Mouse (Mus musculus): Measurements from ENCODE around the gene Cyp17a1. TPM values are rescaled to one million over a fixed set of nuclear protein-coding genes. Genes with fewer than 3 reads are reported as not detected.

The Cyp17a1 gene
- polyA plus RNA-seq, 1 experiment: 174 TPM

DNA sequence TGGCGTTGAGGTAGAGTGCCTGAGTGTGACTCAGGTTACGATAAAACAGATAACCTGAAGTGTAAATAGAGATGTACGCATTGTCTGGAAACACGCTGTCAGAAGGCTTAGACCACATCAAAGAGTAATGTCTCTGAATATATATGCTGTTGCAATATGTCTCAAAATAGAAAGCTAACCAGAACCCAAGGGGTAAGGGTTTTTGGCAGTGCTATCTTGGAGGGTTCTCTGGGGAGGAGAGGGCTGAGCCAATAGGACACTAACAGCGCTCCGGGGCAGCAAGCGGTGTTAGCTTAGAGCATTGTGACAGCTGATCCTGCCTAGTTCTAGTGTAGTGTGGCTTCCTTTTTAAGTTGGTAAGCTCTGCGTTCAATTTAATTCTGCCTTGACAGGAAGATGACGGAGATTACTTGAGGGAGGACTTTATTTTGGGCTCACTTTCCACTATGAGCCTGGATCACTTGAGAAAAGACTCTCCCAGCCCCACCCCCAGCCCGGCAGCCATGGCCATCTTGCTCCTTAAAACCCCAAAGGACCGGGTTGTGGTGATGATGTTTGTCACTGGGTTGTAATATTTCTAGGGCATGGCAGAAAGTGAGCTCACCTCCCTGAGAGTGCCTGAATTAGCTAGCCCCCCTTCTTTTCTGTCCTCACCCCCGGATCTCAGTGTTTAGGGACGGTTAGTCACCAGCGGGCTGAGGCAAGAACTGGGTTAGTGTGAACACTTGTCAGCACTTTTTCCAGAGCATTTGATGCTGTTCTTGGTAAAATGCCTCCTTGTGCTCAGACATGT, 52.8 kb downstream of the Cyp17a1 start:
- Histone ChIP-seq H3K36me3 (ENCODE audit: control insufficient read depth, insufficient read depth, low read length) (no peaks in the 10 kb centered on the region), H3K4me3 (ENCODE audit: control insufficient read depth, low read depth, low read length) (no peak overlapping the region), H3K27me3 (ENCODE audit: control insufficient read depth, insufficient read depth, low read length) (no peaks in the 10 kb centered on the region), H3K27ac (ENCODE audit: control insufficient read depth, insufficient read depth, low read depth, low read length) (no peak overlapping the region), H3K4me1 (ENCODE audit: control insufficient read depth, insufficient read depth, low read length) (peaks cover 7% of the 10 kb centered on the region)
- TF ChIP-seq CTCF (IDR thresholded peaks at IDR 0.05; ENCODE audit: control insufficient read depth, insufficient read depth, insufficient replicate concordance, low read depth, low read length) (no peak), POLR2A (IDR thresholded peaks at IDR 0.05; ENCODE audit: control insufficient read depth, low read depth, low read length) (no peak)

- H3K27me3 ChIP-seq (ENCODE audit: control insufficient read depth, insufficient read depth, low read length): no peaks in the 10 kb centered on the region
- H3K4me1 ChIP-seq (ENCODE audit: control insufficient read depth, insufficient read depth, low read length): peaks cover 7% of the 10 kb centered on the region
- H3K36me3 ChIP-seq (ENCODE audit: control insufficient read depth, insufficient read depth, low read length): no peaks in the 10 kb centered on the region
- no peak overlapping the region for H3K4me3 ChIP-seq (ENCODE audit: control insufficient read depth, low read depth, low read length)
- TF ChIP-seq POLR2A (IDR thresholded peaks at IDR 0.05; ENCODE audit: control insufficient read depth, low read depth, low read length): no peak
- TF ChIP-seq CTCF (IDR thresholded peaks at IDR 0.05; ENCODE audit: control insufficient read depth, insufficient read depth, insufficient replicate concordance, low read depth, low read length): no peak
- no peak overlapping the region for H3K27ac ChIP-seq (ENCODE audit: control insufficient read depth, insufficient read depth, low read depth, low read length)
Observed at GRCm38 (mm10) chr19:46619518-46619917, 53.5 kb downstream of the Cyp17a1 start.

- Histone ChIP-seq H3K4me1 (ENCODE audit: control insufficient read depth, insufficient read depth, low read length) (peaks cover 7% of the 10 kb centered on the region), H3K27ac (ENCODE audit: control insufficient read depth, insufficient read depth, low read depth, low read length) (no peak overlapping the region), H3K27me3 (ENCODE audit: control insufficient read depth, insufficient read depth, low read length) (no peaks in the 10 kb centered on the region), H3K36me3 (ENCODE audit: control insufficient read depth, insufficient read depth, low read length) (no peaks in the 10 kb centered on the region), H3K4me3 (ENCODE audit: control insufficient read depth, low read depth, low read length) (no peak overlapping the region)
- TF ChIP-seq POLR2A (IDR thresholded peaks at IDR 0.05; ENCODE audit: control insufficient read depth, low read depth, low read length) (no peak), CTCF (IDR thresholded peaks at IDR 0.05; ENCODE audit: control insufficient read depth, insufficient read depth, insufficient replicate concordance, low read depth, low read length) (no peak)
Observed at GRCm38 (mm10) chr19:46619001-46619400, 54.0 kb downstream of the Cyp17a1 start.

GRCm38 (mm10) chr19:46618322-46618721, 54.6 kb downstream of the Cyp17a1 start:
- Histone ChIP-seq H3K27ac (ENCODE audit: control insufficient read depth, insufficient read depth, low read depth, low read length) (no peak overlapping the region), H3K27me3 (ENCODE audit: control insufficient read depth, insufficient read depth, low read length) (no peaks in the 10 kb centered on the region), H3K4me3 (ENCODE audit: control insufficient read depth, low read depth, low read length) (no peak overlapping the region), H3K4me1 (ENCODE audit: control insufficient read depth, insufficient read depth, low read length) (peaks cover 3% of the 10 kb centered on the region), H3K36me3 (ENCODE audit: control insufficient read depth, insufficient read depth, low read length) (no peaks in the 10 kb centered on the region)
- TF ChIP-seq CTCF (IDR thresholded peaks at IDR 0.05; ENCODE audit: control insufficient read depth, insufficient read depth, insufficient replicate concordance, low read depth, low read length) (no peak), POLR2A (IDR thresholded peaks at IDR 0.05; ENCODE audit: control insufficient read depth, low read depth, low read length) (no peak)

DNA sequence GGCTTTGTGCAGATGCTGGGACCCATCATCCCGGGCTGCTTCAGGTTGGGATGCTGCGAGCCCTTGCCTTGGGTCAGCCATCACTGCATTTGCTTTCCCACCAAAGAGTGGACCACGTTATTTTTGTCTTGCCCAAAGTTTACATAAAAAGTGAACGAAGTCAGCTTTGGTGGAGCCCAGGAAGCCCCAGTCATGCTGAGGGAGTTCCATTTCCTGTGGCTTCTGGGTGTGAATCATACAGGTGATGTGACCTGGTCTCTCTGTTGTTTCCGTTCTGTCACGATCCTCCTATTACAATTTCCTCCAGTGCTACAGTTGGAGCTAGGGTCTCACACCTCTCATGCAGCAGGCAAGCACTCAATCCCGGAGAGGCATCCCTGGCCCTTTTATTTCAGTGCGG, 55.6 kb downstream of the Cyp17a1 start:
- TF ChIP-seq CTCF (IDR thresholded peaks at IDR 0.05; ENCODE audit: control insufficient read depth, insufficient read depth, insufficient replicate concordance, low read depth, low read length) (no peak), POLR2A (IDR thresholded peaks at IDR 0.05; ENCODE audit: control insufficient read depth, low read depth, low read length) (no peak)
- H3K4me1 ChIP-seq (ENCODE audit: control insufficient read depth, insufficient read depth, low read length): no peaks in the 10 kb centered on the region; the same call in none of the 2 replicates
- H3K4me3 ChIP-seq (ENCODE audit: control insufficient read depth, low read depth, low read length): no peak overlapping the region
- no peaks in the 10 kb centered on the region for H3K36me3 ChIP-seq (ENCODE audit: control insufficient read depth, insufficient read depth, low read length)
- no peak overlapping the region for H3K27ac ChIP-seq (ENCODE audit: control insufficient read depth, insufficient read depth, low read depth, low read length)
- no peaks in the 10 kb centered on the region for H3K27me3 ChIP-seq (ENCODE audit: control insufficient read depth, insufficient read depth, low read length)

Other genes with a start within 250 kb of the Cyp17a1 start
- 2.1 and 2.6 TPM in 2 replicates for gene Trim8, start 171.5 kb downstream of the Cyp17a1 start, polyA plus RNA-seq (2012; rRNA removed)
- gene Arl3, start 100.0 kb downstream of the Cyp17a1 start, polyA plus RNA-seq (2012; rRNA removed): 214 and 266 TPM in 2 replicates
- gene Sfxn2, start 99.8 kb downstream of the Cyp17a1 start, polyA plus RNA-seq (2012; rRNA removed): 1.5 TPM in 2 replicates
- 16.9 and 17.1 TPM in 2 replicates for gene Wbp1l, start 74.1 kb downstream of the Cyp17a1 start, polyA plus RNA-seq (2012; rRNA removed)
- 3.8 and 4.2 TPM in 2 replicates for gene Borcs7, start 16.7 kb upstream of the Cyp17a1 start, polyA plus RNA-seq (2012; rRNA removed)
- gene As3mt, start 34.3 kb upstream of the Cyp17a1 start, polyA plus RNA-seq (2012; rRNA removed): 9.8 and 12.1 TPM in 2 replicates
- 3.3 and 4.2 TPM in 2 replicates for gene Cnnm2, start 88.4 kb upstream of the Cyp17a1 start, polyA plus RNA-seq (2012; rRNA removed)

Measured in testis, adult 2 months (tissue).